Mouse (Mus musculus): Measurements from ENCODE around the gene Eipr1. TPM values are rescaled to one million over a fixed set of nuclear protein-coding genes. Genes with fewer than 3 reads are reported as not detected.
A peak's percentile ranks its signal among the peaks of the same experiment; 100 is the strongest.

The Eipr1 gene
- polyA plus RNA-seq, 1 experiment: 17.9 TPM

DNA sequence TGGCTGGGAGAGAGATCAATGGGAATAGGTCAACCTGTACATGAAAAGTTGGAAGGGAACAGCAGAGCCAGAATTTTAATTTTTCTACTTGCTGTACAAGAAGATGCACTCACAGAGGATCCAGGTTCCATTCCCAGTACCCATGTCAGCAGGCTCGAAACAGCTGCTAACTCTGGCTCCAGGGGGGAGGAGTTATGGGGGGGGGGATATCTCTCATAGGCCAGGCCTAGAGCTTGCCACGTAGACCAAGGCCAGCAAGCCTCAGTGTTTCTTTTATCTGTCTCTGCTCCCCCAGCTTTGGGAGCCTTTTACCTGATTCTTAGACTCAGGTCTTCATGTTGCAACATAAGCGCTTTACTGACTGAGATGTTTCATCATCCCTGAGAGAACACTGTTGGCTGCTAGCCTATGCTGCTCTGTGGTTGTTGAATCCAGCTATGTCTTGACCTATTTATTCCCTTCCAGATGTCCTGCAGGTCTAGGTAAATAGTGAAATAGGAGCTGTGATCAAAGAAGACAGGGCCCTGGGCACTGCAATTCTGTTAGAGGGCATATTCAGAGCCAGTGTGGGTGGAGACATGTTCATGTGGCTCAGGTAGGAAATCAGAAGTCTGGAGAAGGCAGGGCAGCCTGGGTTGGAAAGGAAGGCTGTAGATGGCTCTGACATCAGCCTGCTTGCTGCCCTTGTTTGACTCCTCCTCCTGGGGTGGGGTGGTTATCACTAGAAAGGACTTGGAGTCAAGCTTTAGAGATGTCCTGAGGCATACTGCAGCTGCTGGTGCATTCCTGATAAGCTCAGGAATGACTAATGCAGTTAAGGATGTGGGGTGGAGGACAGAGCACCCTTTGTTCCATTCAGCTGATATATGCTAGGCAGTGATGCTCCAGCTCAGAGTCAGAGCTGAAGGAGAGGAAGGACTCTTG lies 53.2 kb downstream of the Eipr1 start:
- Histone ChIP-seq H3K4me1 (ENCODE audit: control insufficient read depth, insufficient read depth, low read length) (peaks cover 3% of the 10 kb centered on the region; the same call in 1 of the 2 replicates), H3K4me3 (replicated peaks; ENCODE audit: extremely low read depth, low read depth, low read length) (no peak overlapping the region)
- WGBS: 51% methylated on average over 3 of the region's 3 CpGs
- no peak for TF ChIP-seq CTCF (IDR thresholded peaks at IDR 0.05; ENCODE audit: insufficient read depth, low read length)
- no peak for TF ChIP-seq POLR2A (IDR thresholded peaks at IDR 0.05; ENCODE audit: borderline replicate concordance, extremely low read depth, low read depth, low read length)
- DNase-seq: peak; percentile 12

DNA sequence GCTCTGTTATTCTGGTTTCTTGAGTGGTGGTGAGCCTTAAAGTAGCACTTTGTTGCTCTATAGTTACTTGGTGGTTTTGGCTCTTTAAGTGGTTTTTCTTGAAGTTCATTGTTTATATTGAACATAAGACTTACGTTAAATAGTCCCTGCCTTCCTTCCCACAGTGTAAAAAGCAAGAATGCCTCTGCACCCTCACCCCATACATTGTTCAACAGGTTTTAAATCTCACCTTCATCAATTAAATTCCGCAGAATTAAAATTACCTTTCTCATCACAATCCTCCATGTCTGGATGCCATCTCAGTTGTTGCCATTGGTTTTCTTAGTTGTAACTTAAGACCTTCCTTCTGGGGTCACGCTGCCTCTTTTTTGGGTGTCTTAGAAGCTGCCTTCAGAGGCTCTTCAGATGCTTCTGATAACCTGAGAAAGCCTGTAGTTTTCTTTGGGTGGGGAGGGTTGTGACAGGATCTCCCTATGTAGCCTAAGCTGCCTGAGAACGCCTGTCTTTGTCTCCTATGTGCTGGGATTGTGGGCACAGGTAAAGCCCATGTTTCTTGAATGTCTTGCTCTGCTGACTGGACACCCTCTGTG lies 57.3 kb downstream of the Eipr1 start:
- WGBS: 73% methylated on average over 4 of the region's 4 CpGs
- TF ChIP-seq POLR2A (IDR thresholded peaks at IDR 0.05; ENCODE audit: borderline replicate concordance, extremely low read depth, low read depth, low read length): no peak
- H3K4me1 ChIP-seq (ENCODE audit: control insufficient read depth, insufficient read depth, low read length): peaks cover 3% of the 10 kb centered on the region; the same call in 1 of the 2 replicates
- no peak for DNase-seq
- no peak overlapping the region for H3K4me3 ChIP-seq (replicated peaks; ENCODE audit: extremely low read depth, low read depth, low read length)

DNA sequence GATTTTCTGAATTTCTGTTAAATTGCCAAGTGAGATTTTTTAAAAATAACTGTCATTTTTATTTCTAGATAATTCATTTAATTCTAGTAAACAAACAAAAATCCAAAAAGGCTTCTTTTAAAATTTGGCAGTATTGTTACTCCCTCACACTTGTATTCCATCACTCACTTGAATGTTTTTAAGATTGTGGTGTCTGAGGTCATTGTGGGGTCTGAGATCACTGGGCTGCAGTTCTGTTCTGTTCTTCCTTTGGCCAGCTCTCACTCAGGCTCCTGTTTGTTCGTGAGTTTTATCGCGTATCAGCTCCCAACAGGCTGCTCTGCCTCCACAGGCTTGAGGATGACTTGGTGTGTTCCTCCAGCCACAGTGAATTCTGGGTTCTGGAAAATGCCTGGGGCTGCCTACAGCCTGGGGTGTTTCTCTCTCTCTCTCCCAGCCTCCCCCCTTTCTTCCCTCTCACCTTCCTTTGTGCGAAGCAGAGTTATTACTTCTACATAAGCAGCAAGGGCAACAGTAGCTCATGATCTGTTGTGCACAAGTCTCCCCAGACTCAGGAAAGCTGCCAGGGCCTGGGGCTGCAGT lies 58.2 kb downstream of the Eipr1 start:
- TF ChIP-seq POLR2A (IDR thresholded peaks at IDR 0.05; ENCODE audit: borderline replicate concordance, extremely low read depth, low read depth, low read length): no peak
- TF ChIP-seq CTCF (IDR thresholded peaks at IDR 0.05; ENCODE audit: insufficient read depth, low read length): no peak
- no peak for DNase-seq

DNA sequence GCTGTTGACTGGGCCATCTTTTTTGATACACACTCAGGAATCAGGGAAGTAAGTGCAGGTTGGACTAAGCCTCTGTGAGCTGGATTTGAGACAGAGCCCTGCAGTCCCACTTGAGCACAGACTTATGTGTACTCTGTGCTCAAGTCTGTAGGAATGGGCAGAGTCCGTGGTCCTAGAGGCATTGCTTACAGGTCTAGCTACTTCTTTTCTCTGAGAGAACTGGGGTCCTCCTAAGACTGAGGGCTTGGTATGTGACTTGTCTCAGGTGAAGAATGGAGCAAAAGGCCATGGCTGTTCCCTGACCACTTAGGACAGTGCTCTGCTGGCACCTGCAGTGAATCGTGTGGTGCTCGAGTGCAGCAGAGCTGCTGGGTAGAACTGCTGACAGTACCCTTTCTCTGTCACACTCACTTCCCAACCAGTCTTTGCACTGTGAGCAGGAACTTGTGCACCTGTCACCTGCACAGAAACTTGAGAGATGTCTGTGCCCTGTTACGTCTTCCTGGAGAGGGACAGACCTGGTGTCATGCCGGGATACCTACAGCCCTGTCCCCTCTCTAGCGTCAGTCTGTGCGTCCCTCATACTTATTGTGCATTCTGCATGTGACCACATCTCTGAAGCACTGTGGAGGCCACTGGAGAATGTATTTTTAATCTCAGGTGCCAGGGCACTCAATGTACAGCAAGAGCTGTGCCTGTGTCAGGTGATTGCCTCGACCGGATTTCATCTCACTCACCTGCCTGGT lies 65.3 kb downstream of the Eipr1 start:
- TF ChIP-seq POLR2A (IDR thresholded peaks at IDR 0.05; ENCODE audit: borderline replicate concordance, extremely low read depth, low read depth, low read length) (no peak), CTCF (IDR thresholded peaks at IDR 0.05; ENCODE audit: insufficient read depth, low read length) (no peak)
- 54% methylated on average over 9 of the region's 9 CpGs for WGBS
- no peak for DNase-seq
- H3K4me1 ChIP-seq (ENCODE audit: control insufficient read depth, insufficient read depth, low read length): peaks cover 2% of the 10 kb centered on the region; the same call in 1 of the 2 replicates
- H3K4me3 ChIP-seq (replicated peaks; ENCODE audit: extremely low read depth, low read depth, low read length): no peak overlapping the region

More for the DNA sequence above, 58.2 kb downstream of the Eipr1 start:
- H3K4me1 ChIP-seq (ENCODE audit: control insufficient read depth, insufficient read depth, low read length): peaks cover 3% of the 10 kb centered on the region; the same call in 1 of the 2 replicates
- H3K4me3 ChIP-seq (replicated peaks; ENCODE audit: extremely low read depth, low read depth, low read length): no peak overlapping the region
- 52% methylated on average over 4 of the region's 4 CpGs for WGBS

DNA sequence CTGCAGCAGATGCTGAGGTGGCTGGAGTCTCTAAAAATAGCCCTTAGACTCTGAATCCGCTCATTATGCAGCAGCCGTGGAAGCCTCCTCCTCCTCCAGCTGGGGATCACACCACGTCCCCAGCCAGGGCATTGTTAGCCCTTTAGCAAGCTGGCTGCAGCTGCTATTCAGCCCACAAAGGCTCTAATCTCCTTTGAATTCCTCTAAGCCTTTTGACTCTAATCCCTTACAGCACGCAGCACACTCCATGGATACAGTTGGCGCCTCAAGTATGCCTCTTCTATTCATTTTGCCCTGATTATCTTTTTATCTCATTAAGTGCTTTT lies 65.8 kb downstream of the Eipr1 start:
- H3K4me1 ChIP-seq (ENCODE audit: control insufficient read depth, insufficient read depth, low read length): peaks cover 2% of the 10 kb centered on the region; the same call in 1 of the 2 replicates
- 48% methylated on average over 5 of the region's 5 CpGs for WGBS
- TF ChIP-seq CTCF (IDR thresholded peaks at IDR 0.05; ENCODE audit: insufficient read depth, low read length) (no peak), POLR2A (IDR thresholded peaks at IDR 0.05; ENCODE audit: borderline replicate concordance, extremely low read depth, low read depth, low read length) (no peak)
- no peak for DNase-seq
- H3K4me3 ChIP-seq (replicated peaks; ENCODE audit: extremely low read depth, low read depth, low read length): no peak overlapping the region

DNA sequence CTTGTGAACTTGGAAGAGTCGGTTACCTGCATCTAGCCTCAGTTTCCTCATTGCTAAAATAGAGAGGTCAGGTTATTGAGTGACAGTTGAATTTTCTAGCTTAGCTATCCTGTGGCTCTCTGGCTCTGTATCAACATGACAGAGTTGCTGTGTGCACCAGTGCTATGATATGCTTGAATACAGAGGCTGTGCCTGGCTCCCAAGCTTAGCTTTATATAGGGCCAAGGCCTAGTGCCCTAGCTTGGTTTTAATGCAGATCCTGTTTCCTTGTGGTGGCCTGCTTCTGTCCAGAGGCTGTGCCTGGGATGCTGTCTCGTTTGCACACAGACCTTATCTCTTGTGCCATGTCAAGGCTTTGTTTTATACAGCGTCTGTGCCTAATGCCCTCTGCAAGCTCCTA lies 66.3 kb downstream of the Eipr1 start:
- WGBS: 61% methylated on average over 3 of the region's 3 CpGs
- TF ChIP-seq CTCF (IDR thresholded peaks at IDR 0.05; ENCODE audit: insufficient read depth, low read length) (no peak), POLR2A (IDR thresholded peaks at IDR 0.05; ENCODE audit: borderline replicate concordance, extremely low read depth, low read depth, low read length) (no peak)
- no peak for DNase-seq
- no peak overlapping the region for H3K4me3 ChIP-seq (replicated peaks; ENCODE audit: extremely low read depth, low read depth, low read length)
- peaks cover 2% of the 10 kb centered on the region; the same call in 1 of the 2 replicates for H3K4me1 ChIP-seq (ENCODE audit: control insufficient read depth, insufficient read depth, low read length)

DNA sequence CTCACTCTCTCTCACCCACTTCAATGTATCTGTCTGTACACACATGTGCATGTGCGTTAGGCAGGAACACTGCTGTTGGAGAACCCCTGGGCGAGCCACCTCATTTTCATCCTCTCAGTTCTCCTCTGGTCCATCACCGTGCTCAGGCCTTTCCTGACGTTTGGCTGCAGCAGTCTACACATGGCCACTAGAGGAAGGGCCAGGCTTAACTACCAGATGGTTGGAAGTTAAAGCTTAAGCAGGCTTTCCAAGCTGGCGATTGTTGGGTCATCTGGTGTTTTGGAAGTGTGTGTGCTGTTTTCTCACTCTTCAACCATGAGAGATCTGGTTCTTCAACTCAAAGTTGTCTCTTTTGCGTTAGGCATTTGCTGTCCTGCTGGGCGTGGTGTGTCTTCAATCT lies 71.9 kb downstream of the Eipr1 start:
- TF ChIP-seq CTCF (IDR thresholded peaks at IDR 0.05; ENCODE audit: insufficient read depth, low read length): no peak
- no peak for TF ChIP-seq POLR2A (IDR thresholded peaks at IDR 0.05; ENCODE audit: borderline replicate concordance, extremely low read depth, low read depth, low read length)
- 90% methylated on average over 7 of the region's 7 CpGs for WGBS
- H3K4me3 ChIP-seq (replicated peaks; ENCODE audit: extremely low read depth, low read depth, low read length): no peak overlapping the region
- no peak for DNase-seq
- H3K4me1 ChIP-seq (ENCODE audit: control insufficient read depth, insufficient read depth, low read length): no peaks in the 10 kb centered on the region

DNA sequence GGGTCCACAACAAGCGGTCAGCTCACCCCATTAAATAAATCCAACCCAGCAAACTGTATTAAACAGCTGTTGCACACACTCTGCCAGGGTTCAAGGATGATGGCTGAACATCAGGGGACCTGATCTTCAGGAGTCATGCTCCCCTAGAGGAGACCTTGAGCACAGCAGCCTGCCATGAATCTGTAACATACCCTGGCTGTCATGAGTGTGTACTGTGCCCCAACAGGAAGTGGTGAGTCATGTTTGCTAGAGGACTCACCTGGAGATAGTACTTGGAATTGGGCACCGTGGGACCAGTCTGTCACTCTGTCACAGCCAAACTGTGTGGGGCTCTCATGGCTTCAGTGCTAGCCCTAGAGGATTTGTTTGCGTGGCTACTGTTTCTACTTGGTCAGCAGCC lies 77.9 kb downstream of the Eipr1 start:
- DNase-seq: no peak
- 75% methylated on average over 3 of the region's 3 CpGs for WGBS
- peak; percentile 27; the same call in 1 of the 2 replicates for TF ChIP-seq CTCF (IDR thresholded peaks at IDR 0.05; ENCODE audit: insufficient read depth, low read length)
- no peak for TF ChIP-seq POLR2A (IDR thresholded peaks at IDR 0.05; ENCODE audit: borderline replicate concordance, extremely low read depth, low read depth, low read length)
- Histone ChIP-seq H3K4me3 (replicated peaks; ENCODE audit: extremely low read depth, low read depth, low read length) (no peak overlapping the region), H3K4me1 (ENCODE audit: control insufficient read depth, insufficient read depth, low read length) (no peaks in the 10 kb centered on the region)

DNA sequence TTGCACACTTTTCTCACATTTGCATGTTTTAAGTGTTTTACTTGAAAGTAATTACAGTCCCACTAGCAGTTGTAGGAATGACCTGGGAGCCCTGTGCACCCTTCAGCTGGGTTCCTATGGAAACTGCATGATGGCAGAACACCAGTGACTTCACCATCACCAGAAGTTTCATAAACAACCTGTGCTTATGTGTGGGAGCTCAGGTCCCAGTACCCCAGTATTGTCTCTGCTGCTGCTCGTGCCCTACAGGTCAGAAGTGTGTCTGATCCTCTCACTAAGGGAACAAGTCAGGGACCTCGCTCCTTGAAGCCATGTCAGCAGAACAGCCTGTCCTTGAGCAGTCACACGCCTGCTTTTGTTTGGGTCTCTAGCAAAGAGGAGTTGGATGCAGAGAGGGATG lies 78.9 kb downstream of the Eipr1 start:
- no peaks in the 10 kb centered on the region for H3K4me1 ChIP-seq (ENCODE audit: control insufficient read depth, insufficient read depth, low read length)
- no peak for TF ChIP-seq CTCF (IDR thresholded peaks at IDR 0.05; ENCODE audit: insufficient read depth, low read length)
- H3K4me3 ChIP-seq (replicated peaks; ENCODE audit: extremely low read depth, low read depth, low read length): no peak overlapping the region
- DNase-seq: no peak
- WGBS: 84% methylated on average over 3 of the region's 3 CpGs
